Mouse (Mus musculus) gastrocnemius, adult 18-20 months (tissue): ENCODE data around the gene Gm15080. TPM values are rescaled to one million over a fixed set of nuclear protein-coding genes. Genes with fewer than 3 reads are reported as not detected.
"Not testable (repeated sequence)": the region's sequence is repeated elsewhere in the genome, so short reads cannot be mapped to it uniquely, and the experiment has no call there.

Experiments
- DNase-seq: peaks from one replicate; pipeline ENCODE4 v3.0.0; 2021; ENCODE audit warnings: low spot score
- long read RNA-seq, 2 experiments: library from polyadenylated mRNA; stranded (forward); transcript quantifications; one replicate each; pipeline ENCODE4 v2.0.0; 2021
- total RNA-seq, 2 experiments: library from RNA; stranded (reverse); gene quantifications; 2 replicates each; pipeline ENCODE4 v1.2.3; 2021

The Gm15080 gene
- total RNA-seq, result not detected
- long read RNA-seq, experiment 1, result 0 reads
- long read RNA-seq, experiment 2, result 0 reads

DNA sequence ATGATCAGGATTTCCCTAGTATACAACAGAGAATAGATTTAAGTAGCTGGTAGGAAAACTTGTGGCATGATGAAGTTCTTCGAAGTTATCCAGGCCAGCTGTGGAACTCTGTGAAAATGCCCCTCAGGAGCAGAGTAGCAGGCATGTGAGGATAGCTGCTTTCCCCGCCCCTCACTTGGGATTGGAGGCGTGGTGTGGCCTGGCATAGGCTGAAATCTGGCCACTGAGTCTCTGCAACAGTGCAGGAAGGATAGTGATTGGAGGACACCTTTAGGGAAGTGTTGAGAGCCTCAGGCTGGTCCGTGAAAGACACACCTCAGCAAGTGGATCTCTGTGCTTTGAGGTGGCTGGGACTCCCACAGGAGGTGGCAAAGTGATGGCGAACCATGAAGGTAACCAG lies at the start of gene Gm15080:
Gm15080 (plus strand) TSS at position 301 of the 400 bp plus-strand sequence.
- not testable (repeated sequence) for DNase-seq

Other genes starting within 250 kb of the Gm15080 start
- not detected for gene Gm15128, start 227.0 kb upstream of the Gm15080 start, total RNA-seq
- gene Gm15107, start 187.7 kb downstream of the Gm15080 start, total RNA-seq, result not detected